Mouse (Mus musculus): Measurements from ENCODE around the gene Dyrk2.

The Dyrk2 gene

GRCm38 (mm10) chr10:118870201-118870980, at the start of gene Dyrk2:
Dyrk2 (minus strand) TSS chr10:118870209.
- peak; percentile 56 for DNase-seq

- DNase-seq = no peak
Observed at GRCm38 (mm10) chr10:118902625-118903024, 32.6 kb upstream of the Dyrk2 start.

- DNase-seq = no peak
Observed at GRCm38 (mm10) chr10:118893645-118894044, 23.6 kb upstream of the Dyrk2 start.

GRCm38 (mm10) chr10:118884126-118884525, 14.1 kb upstream of the Dyrk2 start:
- no peak for DNase-seq

- no peak for DNase-seq
Observed at GRCm38 (mm10) chr10:118883317-118883716, 13.3 kb upstream of the Dyrk2 start.

GRCm38 (mm10) chr10:118882258-118882885, 12.4 kb upstream of the Dyrk2 start:
- no peak for DNase-seq

GRCm38 (mm10) chr10:118880776-118881175, 10.8 kb upstream of the Dyrk2 start:
- no peak for DNase-seq

GRCm38 (mm10) chr10:118872196-118872595, 2.2 kb upstream of the Dyrk2 start:
- DNase-seq = no peak

- DNase-seq = peak; percentile 61
Observed at GRCm38 (mm10) chr10:118869591-118870001, 413 bp downstream of the Dyrk2 start.

GRCm38 (mm10) chr10:118868601-118869590, 1.1 kb downstream of the Dyrk2 start:
- DNase-seq = peak; percentile 94

- DNase-seq = peak; percentile 54
Observed at GRCm38 (mm10) chr10:118867896-118868600, 2.0 kb downstream of the Dyrk2 start.

GRCm38 (mm10) chr10:118867304-118867895, 2.6 kb downstream of the Dyrk2 start:
- peak; percentile 37 for DNase-seq

- no peak for DNase-seq
Observed at GRCm38 (mm10) chr10:118864976-118865375, 5.0 kb downstream of the Dyrk2 start.

- DNase-seq = no peak
Observed at GRCm38 (mm10) chr10:118863611-118864010, 6.4 kb downstream of the Dyrk2 start.

- DNase-seq = no peak
Observed at GRCm38 (mm10) chr10:118862233-118862632, 7.8 kb downstream of the Dyrk2 start.

- DNase-seq = no peak
Observed at GRCm38 (mm10) chr10:118861234-118862025, 8.6 kb downstream of the Dyrk2 start.

GRCm38 (mm10) chr10:118859655-118860054, 10.4 kb downstream of the Dyrk2 start:
- DNase-seq = no peak

- no peak for DNase-seq
Observed at GRCm38 (mm10) chr10:118854641-118855040, 15.4 kb downstream of the Dyrk2 start.

GRCm38 (mm10) chr10:118852554-118852953, 17.5 kb downstream of the Dyrk2 start:
- no peak for DNase-seq

- DNase-seq = no peak
Observed at GRCm38 (mm10) chr10:118848501-118848900, 21.5 kb downstream of the Dyrk2 start.

GRCm38 (mm10) chr10:118846991-118847545, 22.9 kb downstream of the Dyrk2 start:
- no peak for DNase-seq
